Mouse (Mus musculus) liver, embryonic 14.5 days (tissue): ENCODE measurements around the gene Irs3. TPM values are rescaled to one million over a fixed set of nuclear protein-coding genes. Genes with fewer than 3 reads are reported as not detected.
A peak's percentile ranks its signal among the peaks of the same experiment; 100 is the strongest.
"Not testable (repeated sequence)": the region's sequence is repeated elsewhere in the genome, so short reads cannot be mapped to it uniquely, and the experiment has no call there.

ENCODE experiments used
- ATAC-seq: fragments of 200-750 bp; cut with Nextera tagmentation; 2 replicates; pipeline ENCODE4 v1.8.0; 2017; ENCODE audit warnings: moderate number of reproducible peaks, mild to moderate bottlenecking, moderate library complexity; ENCODE audit not compliant: insufficient read depth
- DNase-seq, 3 experiments: peaks; one replicate each; pipeline ENCODE4 v3.0.0-alpha.2; 2012 to 2013; ENCODE audit warnings: low read depth in 3 of 3, low spot score in 3 of 3
- H3K27ac ChIP-seq: fragments of 300-500 bp; sonication (generic); 2 replicates; pipeline ENCODE4 v1.5.1; 2014; ENCODE audit warnings: moderate library complexity, mild to moderate bottlenecking, control low read depth, inconsistent platforms
- H3K27me3 ChIP-seq: fragments of 300-500 bp; sonication (generic); 2 replicates; pipeline ENCODE4 v1.6.1; 2014; ENCODE audit warnings: mild to moderate bottlenecking, low read length, moderate library complexity; ENCODE audit not compliant: control insufficient read depth, insufficient read depth
- H3K36me3 ChIP-seq: fragments of 300-500 bp; sonication (generic); replicated peaks from 2 replicates; pipeline ENCODE4 v1.6.1; 2014; ENCODE audit warnings: low read depth; ENCODE audit not compliant: control insufficient read depth, insufficient read depth
- H3K4me1 ChIP-seq, 2 experiments: fragments of 200-500 bp in 1 of 2; fragments of 300-500 bp in 1 of 2; sonication (generic) in 1 of 2; replicated peaks; 2 replicates each; pipeline ENCODE4 v1.6.1; 2012 to 2014; ENCODE audit warnings: antibody characterized with exemption in 1 of 2, inconsistent platforms in 1 of 2, low read length in 1 of 2; ENCODE audit not compliant: control insufficient read depth in 2 of 2, insufficient read depth in 2 of 2
- H3K4me2 ChIP-seq: fragments of 300-500 bp; sonication (generic); 2 replicates; pipeline ENCODE4 v1.6.1; 2014; ENCODE audit warnings: low read depth, mild to moderate bottlenecking, control low read depth, moderate library complexity
- H3K4me3 ChIP-seq, 2 experiments: fragments of 200-500 bp in 1 of 2; fragments of 300-500 bp in 1 of 2; sonication (generic) in 1 of 2; 2 replicates each; pipeline ENCODE4 v1.5.1; 2012 to 2014; ENCODE audit warnings: low read depth in 2 of 2, low read length in 2 of 2, mild to moderate bottlenecking in 2 of 2, control low read depth in 1 of 2, inconsistent platforms in 1 of 2, moderate library complexity in 1 of 2; ENCODE audit not compliant: insufficient read depth in 1 of 2
- H3K9ac ChIP-seq: fragments of 300-500 bp; sonication (generic); replicated peaks from 2 replicates; pipeline ENCODE4 v1.6.1; 2014; ENCODE audit warnings: mild to moderate bottlenecking, control low read depth, moderate library complexity
- H3K9me3 ChIP-seq: fragments of 300-500 bp; sonication (generic); 2 replicates; pipeline ENCODE4 v1.6.1; 2016; ENCODE audit warnings: low read length, mixed read lengths; ENCODE audit not compliant: control insufficient read depth
- CTCF ChIP-seq: IDR thresholded peaks from 2 replicates; pipeline ENCODE4 v1.5.1; 2016; ENCODE audit warnings: antibody characterized with exemption, low read depth, control low read depth
- EP300 ChIP-seq: IDR thresholded peaks from 2 replicates; pipeline ENCODE4 v1.6.1; 2016; ENCODE audit warnings: antibody characterized with exemption, low read depth
- WGBS: fragments of 180-500 bp; shearing (Covaris S2); extraction: QIAGEN DNeasy Blood & Tissue Kit; methylation state at CpG from one replicate; pipeline ENCODE4 v1.1.7; 2014; ENCODE audit not compliant: insufficient replicate concordance; 5-methylcytosine and 5-hydroxymethylcytosine counted together
- polyA plus RNA-seq, 2 experiments: library from polyadenylated mRNA; depleted of rRNA in 1 of 2; stranded (reverse) in 1 of 2; unstranded in 1 of 2; fragments of >200 nt; fragmentation: Nextera tagmentation in 1 of 2; extraction: Ambion mirVana in 1 of 2; gene quantifications; 2 replicates each; pipeline versions ENCODE4 v1.2.1 to v1.2.3; 2012 to 2014

Gene Irs3
- polyA plus RNA-seq, 2 experiments = 0.02 TPM; not detected in 1

- H3K27me3 ChIP-seq, H3K4me2 ChIP-seq, H3K27ac ChIP-seq, H3K9me3 ChIP-seq, ATAC-seq, H3K9ac ChIP-seq, H3K36me3 ChIP-seq, H3K4me3 ChIP-seq, H3K4me1 ChIP-seq, DNase-seq: not testable (repeated sequence)
- WGBS = 82% methylated on average over 2 of the region's 2 CpGs
- peak; percentile 30; the same call in 1 of the 2 replicates for TF ChIP-seq CTCF
These were observed 30.6 kb downstream of the Irs3 start for GRCm38 (mm10) chr5:137614921-137615320.

GRCm38 (mm10) chr5:137613550-137613949 is 32.0 kb downstream of the Irs3 start, which contains the start of gene Pcolce:
Gene Pcolce (minus strand): TSS chr5:137613784.
- Histone ChIP-seq H3K4me1 (peaks cover 0 to 5% of the 10 kb centered on the region in 2 experiments; a peak in 2 of 4 replicates), H3K9ac (no peak within 1 kb of the TSS), H3K36me3 (no peaks in the 10 kb centered on the region), H3K4me2 (no peak within 1 kb of the TSS), H3K9me3 (no peaks in the 10 kb centered on the region), H3K27ac (no peak within 1 kb of the TSS), H3K4me3 (no peak within 1 kb of the TSS), H3K27me3 (no peaks in the 10 kb centered on the region; the same call in 1 of the 2 replicates)
- TF ChIP-seq EP300 (no peak), CTCF (no peak)
- ATAC-seq = no peak
- no peak for DNase-seq
- 37% methylated on average over 11 of the region's 11 CpGs for WGBS

- H3K27me3 ChIP-seq = no peaks in the 10 kb centered on the region; the same call in 1 of the 2 replicates
- no peak overlapping the region for H3K4me2 ChIP-seq
- 68% methylated on average over 5 of the region's 5 CpGs for WGBS
- ATAC-seq = no peak
- H3K9ac ChIP-seq = no peak overlapping the region
- no peaks in the 10 kb centered on the region for H3K9me3 ChIP-seq
- H3K27ac ChIP-seq = no peak overlapping the region
- peaks cover 0 to 5% of the 10 kb centered on the region in 2 experiments; a peak in 2 of 4 replicates for H3K4me1 ChIP-seq
- TF ChIP-seq EP300 (no peak), CTCF (no peak)
- H3K4me3 ChIP-seq = no peak overlapping the region
- no peaks in the 10 kb centered on the region for H3K36me3 ChIP-seq
- no peak for DNase-seq
These were observed 32.4 kb downstream of the Irs3 start for GRCm38 (mm10) chr5:137613076-137613475.

- Histone ChIP-seq H3K4me2 (peak overlapping the region; percentile 27), H3K27ac (no peak overlapping the region), H3K4me3 (no peak overlapping the region), H3K9me3 (no peaks in the 10 kb centered on the region), H3K27me3 (no peaks in the 10 kb centered on the region), H3K9ac (no peak overlapping the region), H3K36me3 (no peaks in the 10 kb centered on the region), H3K4me1 (peaks cover under 1 to 5% of the 10 kb centered on the region in 2 experiments; a peak in 3 of 4 replicates)
- 31% methylated on average over 6 of the region's 6 CpGs for WGBS
- no peak for ATAC-seq
- DNase-seq = no peak
- no peak for TF ChIP-seq EP300
- TF ChIP-seq CTCF = no peak
These were observed 34.3 kb downstream of the Irs3 start for GRCm38 (mm10) chr5:137611245-137611602.

- H3K9ac ChIP-seq = no peak overlapping the region
- peaks cover 4 to 5% of the 10 kb centered on the region in 2 experiments; a peak in 3 of 4 replicates for H3K4me1 ChIP-seq
- no peak overlapping the region for H3K27ac ChIP-seq
These were observed 34.8 kb downstream of the Irs3 start for GRCm38 (mm10) chr5:137610548-137611244.

More at GRCm38 (mm10) chr5:137610548-137611244, 34.8 kb downstream of the Irs3 start:
- Histone ChIP-seq H3K4me3 (peak overlapping the region in 1 of 2 experiments; percentile 29; a peak in 2 of 4 replicates), H3K9me3 (no peaks in the 10 kb centered on the region), H3K4me2 (peak overlapping the region; percentile 27), H3K27me3 (no peaks in the 10 kb centered on the region), H3K36me3 (no peaks in the 10 kb centered on the region)
- no peak for TF ChIP-seq CTCF
- TF ChIP-seq EP300 = no peak
- DNase-seq (no peak), ATAC-seq (no peak)
- 32% methylated on average over 12 of the region's 12 CpGs for WGBS
